Mouse (Mus musculus): ENCODE data around the gene 2010300C02Rik. TPM values are rescaled to one million over a fixed set of nuclear protein-coding genes. Genes with fewer than 3 reads are reported as not detected.

2010300C02Rik gene
- polyA plus RNA-seq, 1 experiment from 2014 or later = 4.6 TPM

GRCm38 (mm10) chr1:37709736-37710135, 10.1 kb downstream of the 2010300C02Rik start:
- ATAC-seq (ENCODE audit: extremely low read depth, insufficient number of reproducible peaks, low FRiP score, low TSS enrichment) = no peak
- 82% methylated on average over 8 of the region's 8 CpGs for WGBS
- no peaks in the 10 kb centered on the region for H3K4me1 ChIP-seq
- no peak overlapping the region for H3K27ac ChIP-seq (replicated peaks)
- no peaks in the 10 kb centered on the region for H3K27me3 ChIP-seq (replicated peaks)
- H3K4me2 ChIP-seq = no peak overlapping the region
- no peaks in the 10 kb centered on the region for H3K9me3 ChIP-seq
- no peak overlapping the region for H3K9ac ChIP-seq
- no peak overlapping the region for H3K4me3 ChIP-seq
- no peaks in the 10 kb centered on the region for H3K36me3 ChIP-seq

GRCm38 (mm10) chr1:37708270-37708955, 11.5 kb downstream of the 2010300C02Rik start:
- Histone ChIP-seq H3K4me3 (no peak overlapping the region), H3K27me3 (replicated peaks) (no peaks in the 10 kb centered on the region), H3K27ac (replicated peaks) (no peak overlapping the region), H3K4me2 (no peak overlapping the region), H3K4me1 (no peaks in the 10 kb centered on the region), H3K9ac (no peak overlapping the region), H3K36me3 (no peaks in the 10 kb centered on the region), H3K9me3 (no peaks in the 10 kb centered on the region)
- no peak for ATAC-seq (ENCODE audit: extremely low read depth, insufficient number of reproducible peaks, low FRiP score, low TSS enrichment)
- 83% methylated on average over 6 of the region's 6 CpGs for WGBS

GRCm38 (mm10) chr1:37702326-37702725, 17.6 kb downstream of the 2010300C02Rik start:
- H3K9me3 ChIP-seq = no peaks in the 10 kb centered on the region
- no peak overlapping the region for H3K9ac ChIP-seq
- H3K4me2 ChIP-seq = no peak overlapping the region
- no peaks in the 10 kb centered on the region for H3K36me3 ChIP-seq
- H3K4me1 ChIP-seq = peaks cover 21% of the 10 kb centered on the region
- 55% methylated on average over 4 of the region's 4 CpGs for WGBS
- ATAC-seq (ENCODE audit: extremely low read depth, insufficient number of reproducible peaks, low FRiP score, low TSS enrichment) = no peak
- H3K27ac ChIP-seq (replicated peaks) = no peak overlapping the region
- no peaks in the 10 kb centered on the region for H3K27me3 ChIP-seq (replicated peaks)
- no peak overlapping the region for H3K4me3 ChIP-seq

GRCm38 (mm10) chr1:37698852-37699439, 20.9 kb downstream of the 2010300C02Rik start:
- Histone ChIP-seq H3K27me3 (replicated peaks) (no peaks in the 10 kb centered on the region), H3K4me3 (no peak overlapping the region), H3K4me1 (peaks cover 55% of the 10 kb centered on the region), H3K9ac (no peak overlapping the region), H3K4me2 (no peak overlapping the region), H3K27ac (replicated peaks) (peak overlapping the region; percentile 71), H3K36me3 (no peaks in the 10 kb centered on the region), H3K9me3 (no peaks in the 10 kb centered on the region)
- WGBS = 36% methylated on average over 5 of the region's 5 CpGs
- ATAC-seq (ENCODE audit: extremely low read depth, insufficient number of reproducible peaks, low FRiP score, low TSS enrichment) = no peak

- Histone ChIP-seq H3K4me1 (peaks cover 56% of the 10 kb centered on the region), H3K4me2 (no peak overlapping the region), H3K27ac (replicated peaks) (peak overlapping the region; percentile 71), H3K9ac (no peak overlapping the region), H3K4me3 (no peak overlapping the region), H3K27me3 (replicated peaks) (no peaks in the 10 kb centered on the region), H3K36me3 (no peaks in the 10 kb centered on the region), H3K9me3 (no peaks in the 10 kb centered on the region)
- peak; percentile 65; the same call in 1 of the 2 replicates for ATAC-seq (ENCODE audit: extremely low read depth, insufficient number of reproducible peaks, low FRiP score, low TSS enrichment)
- 47% methylated on average over 8 of the region's 8 CpGs for WGBS
These were observed 21.6 kb downstream of the 2010300C02Rik start for GRCm38 (mm10) chr1:37698186-37698839.

GRCm38 (mm10) chr1:37696918-37697317, 23.0 kb downstream of the 2010300C02Rik start:
- no peak overlapping the region for H3K4me2 ChIP-seq
- H3K36me3 ChIP-seq = no peaks in the 10 kb centered on the region
- WGBS = 72% methylated on average over 3 of the region's 3 CpGs
- H3K4me1 ChIP-seq = peaks cover 56% of the 10 kb centered on the region
- peak overlapping the region; percentile 44 for H3K27ac ChIP-seq (replicated peaks)
- H3K9ac ChIP-seq = no peak overlapping the region
- no peaks in the 10 kb centered on the region for H3K9me3 ChIP-seq
- no peak overlapping the region for H3K4me3 ChIP-seq
- ATAC-seq (ENCODE audit: extremely low read depth, insufficient number of reproducible peaks, low FRiP score, low TSS enrichment) = no peak
- H3K27me3 ChIP-seq (replicated peaks) = no peaks in the 10 kb centered on the region

GRCm38 (mm10) chr1:37695732-37696131, 24.2 kb downstream of the 2010300C02Rik start:
- no peak for ATAC-seq (ENCODE audit: extremely low read depth, insufficient number of reproducible peaks, low FRiP score, low TSS enrichment)
- H3K27ac ChIP-seq (replicated peaks) = peak overlapping the region; percentile 44; the same call in 1 of the 2 replicates
- 65% methylated on average over 9 of the region's 9 CpGs for WGBS
- no peaks in the 10 kb centered on the region for H3K36me3 ChIP-seq
- peaks cover 56% of the 10 kb centered on the region for H3K4me1 ChIP-seq
- no peaks in the 10 kb centered on the region for H3K9me3 ChIP-seq
- H3K9ac ChIP-seq = no peak overlapping the region
- H3K4me3 ChIP-seq = no peak overlapping the region
- no peak overlapping the region for H3K4me2 ChIP-seq
- no peaks in the 10 kb centered on the region for H3K27me3 ChIP-seq (replicated peaks)

- Histone ChIP-seq H3K36me3 (no peaks in the 10 kb centered on the region), H3K4me2 (no peak overlapping the region), H3K4me3 (no peak overlapping the region), H3K27me3 (replicated peaks) (no peaks in the 10 kb centered on the region), H3K4me1 (peaks cover 53% of the 10 kb centered on the region), H3K9me3 (no peaks in the 10 kb centered on the region), H3K27ac (replicated peaks) (peak overlapping the region; percentile 30; the same call in 1 of the 2 replicates), H3K9ac (no peak overlapping the region)
- 30% methylated on average over 8 of the region's 8 CpGs for WGBS
- no peak for ATAC-seq (ENCODE audit: extremely low read depth, insufficient number of reproducible peaks, low FRiP score, low TSS enrichment)
These were observed 25.5 kb downstream of the 2010300C02Rik start for GRCm38 (mm10) chr1:37694417-37694816.

GRCm38 (mm10) chr1:37691179-37691578, 28.7 kb downstream of the 2010300C02Rik start:
- ATAC-seq (ENCODE audit: extremely low read depth, insufficient number of reproducible peaks, low FRiP score, low TSS enrichment) = no peak
- H3K4me1 ChIP-seq = peaks cover 45% of the 10 kb centered on the region
- H3K36me3 ChIP-seq = no peaks in the 10 kb centered on the region
- no peak overlapping the region for H3K4me2 ChIP-seq
- no peak overlapping the region for H3K27ac ChIP-seq (replicated peaks)
- H3K9ac ChIP-seq = no peak overlapping the region
- WGBS = 28% methylated on average over 8 of the region's 8 CpGs
- no peak overlapping the region for H3K4me3 ChIP-seq
- no peaks in the 10 kb centered on the region for H3K9me3 ChIP-seq
- no peaks in the 10 kb centered on the region; the same call in 1 of the 2 replicates for H3K27me3 ChIP-seq (replicated peaks)

- H3K4me2 ChIP-seq = no peak overlapping the region
- H3K27me3 ChIP-seq (replicated peaks) = no peaks in the 10 kb centered on the region; the same call in 1 of the 2 replicates
- no peaks in the 10 kb centered on the region for H3K9me3 ChIP-seq
- H3K27ac ChIP-seq (replicated peaks) = no peak overlapping the region
- WGBS = 72% methylated on average over 5 of the region's 5 CpGs
- H3K9ac ChIP-seq = no peak overlapping the region
- H3K36me3 ChIP-seq = no peaks in the 10 kb centered on the region
- no peak overlapping the region for H3K4me3 ChIP-seq
- ATAC-seq (ENCODE audit: extremely low read depth, insufficient number of reproducible peaks, low FRiP score, low TSS enrichment) = no peak
- H3K4me1 ChIP-seq = peaks cover 40% of the 10 kb centered on the region
These were observed 29.2 kb downstream of the 2010300C02Rik start for GRCm38 (mm10) chr1:37690665-37691064.

- H3K4me1 ChIP-seq = peaks cover 31% of the 10 kb centered on the region
- no peak overlapping the region for H3K27ac ChIP-seq (replicated peaks)
- H3K4me2 ChIP-seq = no peak overlapping the region
- no peaks in the 10 kb centered on the region; the same call in 1 of the 2 replicates for H3K27me3 ChIP-seq (replicated peaks)
- H3K36me3 ChIP-seq = no peaks in the 10 kb centered on the region
- no peaks in the 10 kb centered on the region for H3K9me3 ChIP-seq
- H3K4me3 ChIP-seq = no peak overlapping the region
- ATAC-seq (ENCODE audit: extremely low read depth, insufficient number of reproducible peaks, low FRiP score, low TSS enrichment) = no peak
- no peak overlapping the region for H3K9ac ChIP-seq
- WGBS = 78% methylated on average over 6 of the region's 6 CpGs
These were observed 30.2 kb downstream of the 2010300C02Rik start for GRCm38 (mm10) chr1:37689730-37690129.
